Mouse (Mus musculus) layer of hippocampus, adult 2 months (tissue): Measurements from ENCODE around the gene Sfi1. TPM values are rescaled to one million over a fixed set of nuclear protein-coding genes. Genes with fewer than 3 reads are reported as not detected.
"Not testable (repeated sequence)": the region's sequence is repeated elsewhere in the genome, so short reads cannot be mapped to it uniquely, and the experiment has no call there.

Experiments
- DNase-seq, 2 experiments: peaks; one replicate each; pipeline ENCODE4 v3.0.0; 2022; ENCODE audit warnings: low spot score in 2 of 2
- H3K27ac ChIP-seq: fragments of 200-600 bp; 2 replicates; pipeline ENCODE4 v1.8.1; 2022
- H3K4me3 ChIP-seq: fragments of 200-600 bp; 2 replicates; pipeline ENCODE4 v1.8.1; 2022; ENCODE audit warnings: mild to moderate bottlenecking
- total RNA-seq, 2 experiments: library from RNA; stranded (reverse); gene quantifications; 2 replicates each; pipeline ENCODE4 v1.2.3; 2021

Gene Sfi1
- total RNA-seq, 2 experiments from 2014 or later, result 74.8 to 78.6 TPM

DNA sequence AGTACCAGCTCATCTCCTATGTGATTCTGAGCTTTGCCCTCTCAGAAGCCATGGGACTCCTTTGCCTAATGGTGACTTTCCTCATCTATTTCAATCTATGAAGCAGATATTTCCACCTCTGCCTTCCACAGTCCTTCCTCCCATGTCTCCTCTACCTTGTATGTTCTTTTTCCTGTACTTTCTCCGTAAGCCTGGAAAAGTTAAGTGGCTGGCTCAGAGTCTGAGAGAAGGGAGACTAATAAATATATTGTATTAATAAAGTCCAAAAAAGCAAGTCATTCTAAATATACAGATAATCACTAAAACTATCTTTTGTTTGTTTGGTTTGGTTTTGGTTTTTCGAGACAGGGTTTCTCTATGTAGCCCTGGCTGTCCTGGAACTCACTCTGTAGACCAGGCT lies 30.1 kb downstream of the Sfi1 start:
- not testable (repeated sequence) for H3K27ac ChIP-seq, H3K4me3 ChIP-seq, DNase-seq

DNA sequence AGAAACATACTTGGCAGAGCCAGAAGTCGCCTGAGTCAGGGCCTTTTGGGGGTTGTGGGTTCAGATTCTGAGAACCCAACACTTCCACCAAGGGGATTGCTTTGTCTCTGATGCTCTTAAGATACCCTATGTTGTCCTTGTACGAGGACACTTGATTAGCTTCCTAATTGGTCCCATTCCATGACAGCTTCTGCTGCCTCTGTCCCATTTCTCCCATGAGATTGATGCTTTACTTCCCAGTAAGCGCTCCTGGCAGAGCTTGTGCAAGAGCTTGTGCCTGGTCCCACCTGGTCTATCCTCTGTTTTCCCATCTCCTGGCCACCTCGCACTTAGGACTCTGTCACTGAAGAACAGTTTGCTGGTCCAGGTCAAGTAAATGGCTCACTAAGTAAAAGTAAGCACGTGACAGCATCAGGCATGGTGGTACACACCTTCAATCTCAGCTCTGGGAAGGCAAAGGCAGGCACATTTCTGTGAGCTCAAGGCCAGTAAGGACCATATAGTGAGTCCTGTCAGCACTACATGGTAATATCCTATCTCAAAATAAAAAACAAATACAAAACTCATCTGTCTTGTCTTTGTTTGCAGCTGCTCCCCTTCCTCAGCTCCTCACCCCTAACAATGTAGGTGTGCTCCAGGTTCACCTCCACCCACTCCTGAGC lies 30.9 kb downstream of the Sfi1 start:
- H3K4me3 ChIP-seq, H3K27ac ChIP-seq: not testable (repeated sequence)
- DNase-seq, result peak in 1 of 2 experiments; percentile 48

DNA sequence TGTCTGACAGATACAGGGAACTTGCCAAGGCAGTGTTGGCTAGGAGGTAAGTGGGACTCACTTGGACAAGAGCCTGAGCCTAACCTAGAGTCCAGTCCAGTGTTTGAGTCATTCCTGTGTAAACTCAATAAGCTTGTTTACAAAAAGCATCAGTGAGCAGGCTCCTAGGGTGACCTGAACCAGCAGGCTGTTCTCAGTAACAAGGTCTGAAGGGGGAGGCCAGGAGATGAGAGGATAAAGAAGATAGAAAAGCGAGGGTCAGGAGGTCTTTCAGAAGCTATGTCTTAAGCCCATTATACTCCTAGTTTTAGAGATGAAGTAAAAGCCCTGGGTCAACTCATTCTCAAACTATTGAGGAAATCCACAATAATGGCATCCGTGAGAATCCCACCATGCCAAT lies 31.9 kb downstream of the Sfi1 start:
- peak; percentile 42 to 71 for DNase-seq
- H3K27ac ChIP-seq, H3K4me3 ChIP-seq: not testable (repeated sequence)

DNA sequence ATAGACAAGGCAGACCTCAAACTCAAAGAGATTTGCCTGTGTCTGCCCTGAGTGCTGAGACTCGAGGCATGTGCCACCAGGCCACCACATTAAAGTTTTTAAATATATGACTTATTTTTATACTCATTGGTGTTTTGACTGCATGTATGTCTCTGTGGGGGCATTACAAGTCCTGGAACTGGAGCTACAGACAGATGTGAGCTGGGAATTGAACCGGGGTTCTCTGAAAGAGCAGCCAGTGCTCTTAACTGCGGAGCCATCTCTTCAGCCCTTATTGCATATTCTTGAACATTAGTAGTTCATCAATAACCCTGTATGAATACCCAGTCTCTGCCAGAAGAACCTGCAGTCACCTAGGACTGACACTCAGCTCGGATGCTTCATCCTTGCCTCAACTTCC lies 34.5 kb downstream of the Sfi1 start:
- not testable (repeated sequence) for DNase-seq, H3K27ac ChIP-seq, H3K4me3 ChIP-seq

DNA sequence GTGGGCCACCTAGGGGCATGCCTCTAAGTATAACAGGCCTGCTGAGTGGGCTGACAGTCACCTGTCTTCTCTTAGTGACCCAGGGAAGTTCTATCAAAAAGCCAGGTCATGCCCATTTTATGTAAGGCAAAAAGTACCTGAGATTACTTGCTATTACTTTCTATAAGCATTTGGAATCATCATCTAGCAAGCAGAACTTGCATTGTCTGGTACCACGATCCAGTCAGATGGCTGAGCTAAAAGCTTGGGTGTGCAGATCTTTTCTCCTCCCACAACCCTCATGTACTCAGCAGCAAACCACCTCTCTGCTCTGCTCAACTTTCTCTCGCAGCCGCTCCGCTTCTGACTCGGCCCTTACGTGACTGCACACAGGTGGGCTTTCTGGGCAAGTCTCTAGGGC lies 35.3 kb downstream of the Sfi1 start:
- H3K4me3 ChIP-seq, H3K27ac ChIP-seq: not testable (repeated sequence)
- peak; percentile 58 to 78 for DNase-seq

DNA sequence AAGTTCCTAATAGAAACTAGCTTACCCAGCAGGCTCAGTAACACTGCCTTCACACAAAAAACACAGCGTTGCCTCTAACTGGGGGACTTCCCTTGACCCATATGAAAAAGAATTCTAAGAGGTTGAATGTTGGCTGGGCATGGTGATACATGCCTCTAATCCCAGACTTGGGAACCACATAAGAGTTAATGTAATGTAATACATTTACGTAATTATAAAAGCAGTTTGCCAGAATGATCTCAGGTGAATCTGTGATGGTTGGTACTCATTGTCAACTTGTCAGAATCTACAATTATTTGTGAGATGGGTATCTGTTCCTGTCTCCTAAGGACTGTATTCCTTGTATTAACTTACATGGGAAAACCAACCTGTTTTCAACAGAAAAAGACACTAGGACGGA lies 36.3 kb downstream of the Sfi1 start:
- not testable (repeated sequence) for DNase-seq, H3K4me3 ChIP-seq, H3K27ac ChIP-seq

DNA sequence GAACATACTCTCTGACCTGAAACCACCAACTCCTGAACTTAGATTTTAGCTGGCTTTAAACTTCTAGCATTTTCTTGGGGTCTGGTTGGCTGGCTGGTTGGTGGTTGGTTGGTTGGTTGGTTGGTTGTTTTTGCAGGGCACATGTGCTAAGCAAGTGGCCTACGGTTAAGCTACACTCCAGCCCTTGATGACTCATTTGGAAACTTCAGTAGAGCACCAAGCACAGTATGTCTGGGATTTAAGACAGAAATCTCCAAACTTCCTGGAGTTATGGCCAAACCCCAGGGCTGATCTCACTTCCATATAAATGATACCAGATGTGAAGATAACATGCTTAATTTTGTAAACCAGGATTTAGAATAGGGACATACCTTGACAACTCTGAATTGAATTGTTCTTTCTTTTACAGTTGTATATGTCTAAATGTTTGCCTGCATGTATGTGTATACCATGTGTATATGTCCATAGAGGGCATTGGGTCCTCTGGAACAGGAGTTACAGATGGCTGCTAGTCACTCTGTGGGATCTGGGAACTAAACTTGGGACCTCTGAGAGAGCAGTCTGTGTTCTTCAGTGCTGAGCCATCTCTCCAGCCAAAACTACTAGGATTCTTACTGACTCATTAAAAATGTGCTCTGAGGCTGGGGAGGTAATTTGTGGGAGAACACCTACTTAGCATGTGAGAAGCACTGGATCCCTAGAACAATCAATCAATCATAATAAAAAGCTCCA lies 39.4 kb downstream of the Sfi1 start:
- DNase-seq, result peak; percentile 48 to 49
- not testable (repeated sequence) for H3K27ac ChIP-seq, H3K4me3 ChIP-seq

DNA sequence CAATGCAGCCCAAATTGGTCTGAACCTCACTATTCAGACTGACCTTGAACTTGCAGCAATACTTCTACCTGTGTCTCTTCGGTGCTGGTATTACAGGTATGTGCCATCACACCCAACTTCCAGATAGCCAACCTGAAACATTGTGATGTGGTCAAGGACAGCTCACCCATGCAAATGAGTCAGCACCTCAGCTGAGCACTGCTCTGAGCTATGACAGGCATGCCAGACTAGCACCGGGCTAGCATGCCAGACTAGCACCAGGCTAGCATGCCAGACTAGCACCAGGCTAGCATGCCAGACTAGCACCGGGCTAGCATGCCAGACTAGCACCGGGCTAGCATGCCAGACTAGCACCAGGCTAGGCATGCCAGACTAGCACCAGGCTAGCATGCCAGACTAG lies 41.9 kb downstream of the Sfi1 start:
- not testable (repeated sequence) for H3K27ac ChIP-seq, DNase-seq, H3K4me3 ChIP-seq

DNA sequence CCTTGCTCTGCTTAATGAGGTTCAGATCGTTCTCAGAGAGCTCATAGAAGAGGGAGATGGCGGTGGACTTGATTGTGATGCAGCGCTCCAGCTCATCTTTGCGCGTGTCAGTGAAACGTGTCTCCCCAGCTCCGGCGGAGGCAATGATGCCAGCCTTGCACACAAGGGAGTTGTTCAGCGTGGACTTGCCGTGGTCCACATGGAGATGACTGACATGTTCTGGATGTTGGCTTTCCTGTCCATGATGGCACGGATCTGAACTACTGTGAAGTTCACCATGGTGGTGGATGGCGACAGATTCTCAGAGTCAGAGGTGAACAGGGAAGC lies 42.6 kb downstream of the Sfi1 start:
- not testable (repeated sequence) for H3K27ac ChIP-seq, H3K4me3 ChIP-seq, DNase-seq

DNA sequence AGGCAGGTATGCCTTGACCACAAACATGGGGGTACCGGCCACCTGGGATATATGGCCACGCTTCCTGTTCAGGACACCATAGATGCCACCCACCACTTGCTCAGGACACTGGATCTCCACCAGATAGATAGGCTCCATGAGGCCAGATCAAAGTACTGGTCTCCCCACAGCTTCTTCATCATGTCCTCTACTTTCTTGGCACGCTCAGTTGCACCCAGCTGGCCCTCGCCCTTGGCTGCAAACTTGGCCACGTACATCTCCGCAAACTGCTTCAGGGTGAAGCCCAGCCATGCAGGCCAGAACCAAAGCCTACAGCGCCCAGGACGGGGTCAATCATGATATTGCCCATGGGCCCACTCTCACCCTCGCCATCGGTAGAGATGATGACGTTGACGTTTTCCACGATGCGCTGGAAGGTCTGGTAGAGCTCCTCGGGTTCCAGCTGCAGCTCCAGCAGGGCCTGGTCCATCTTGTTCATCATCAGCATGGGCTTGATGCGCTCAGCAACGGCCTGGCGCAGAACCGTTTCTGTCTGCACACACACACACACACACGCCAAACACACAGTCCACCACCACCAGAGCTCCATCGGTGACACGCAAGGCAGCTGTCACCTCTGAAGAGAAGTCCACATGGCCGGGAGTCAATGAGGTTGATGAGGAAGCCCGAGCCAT lies 43.1 kb downstream of the Sfi1 start:
- H3K4me3 ChIP-seq, H3K27ac ChIP-seq: not testable (repeated sequence)
- peak in 1 of 2 experiments; percentile 46 for DNase-seq

DNA sequence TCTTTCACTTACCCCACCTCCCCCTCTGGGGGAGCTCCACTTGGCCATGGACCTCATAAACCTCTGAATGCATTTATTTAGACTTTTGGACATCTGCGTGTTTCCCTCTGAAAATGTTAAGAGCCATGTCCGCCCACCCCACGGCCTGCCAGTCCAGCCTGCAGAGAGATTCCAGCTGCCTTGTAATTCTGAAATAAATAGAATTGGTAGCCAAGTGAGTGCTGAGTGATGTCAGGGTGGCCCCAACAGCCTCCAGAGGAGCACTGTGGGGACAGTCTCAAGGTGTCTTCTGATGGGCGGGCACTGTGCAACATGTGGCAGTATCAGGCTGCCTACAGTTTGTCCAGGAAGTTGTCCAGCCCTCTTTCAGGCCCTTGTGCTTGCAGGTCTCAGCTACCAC lies 43.8 kb downstream of the Sfi1 start:
- H3K27ac ChIP-seq, DNase-seq: not testable (repeated sequence)

DNA sequence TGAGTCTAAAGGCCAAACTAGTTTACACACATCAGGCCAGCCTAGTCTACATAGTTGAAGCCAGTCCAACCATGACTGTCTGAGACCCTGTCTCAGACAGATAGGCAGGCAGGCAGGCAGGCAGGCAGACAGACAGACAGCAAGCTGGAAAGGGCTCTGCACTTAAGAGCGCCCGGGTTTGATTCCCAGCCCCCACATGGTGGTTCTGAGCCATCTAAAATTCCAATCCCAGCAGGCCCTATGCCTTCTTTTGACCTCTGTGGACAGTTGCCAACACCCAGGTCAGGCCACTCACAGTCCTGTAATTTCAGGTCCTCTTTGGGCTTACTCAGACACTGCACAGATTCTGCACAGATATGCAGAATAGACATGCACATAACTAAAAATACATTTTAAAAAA lies 46.5 kb downstream of the Sfi1 start:
- H3K4me3 ChIP-seq, DNase-seq: not testable (repeated sequence)
- H3K27ac ChIP-seq, result peak overlapping the region; percentile 43; the same call in 1 of the 2 replicates

More for the DNA sequence above, 43.8 kb downstream of the Sfi1 start:
- H3K4me3 ChIP-seq, result not testable (repeated sequence)

DNA sequence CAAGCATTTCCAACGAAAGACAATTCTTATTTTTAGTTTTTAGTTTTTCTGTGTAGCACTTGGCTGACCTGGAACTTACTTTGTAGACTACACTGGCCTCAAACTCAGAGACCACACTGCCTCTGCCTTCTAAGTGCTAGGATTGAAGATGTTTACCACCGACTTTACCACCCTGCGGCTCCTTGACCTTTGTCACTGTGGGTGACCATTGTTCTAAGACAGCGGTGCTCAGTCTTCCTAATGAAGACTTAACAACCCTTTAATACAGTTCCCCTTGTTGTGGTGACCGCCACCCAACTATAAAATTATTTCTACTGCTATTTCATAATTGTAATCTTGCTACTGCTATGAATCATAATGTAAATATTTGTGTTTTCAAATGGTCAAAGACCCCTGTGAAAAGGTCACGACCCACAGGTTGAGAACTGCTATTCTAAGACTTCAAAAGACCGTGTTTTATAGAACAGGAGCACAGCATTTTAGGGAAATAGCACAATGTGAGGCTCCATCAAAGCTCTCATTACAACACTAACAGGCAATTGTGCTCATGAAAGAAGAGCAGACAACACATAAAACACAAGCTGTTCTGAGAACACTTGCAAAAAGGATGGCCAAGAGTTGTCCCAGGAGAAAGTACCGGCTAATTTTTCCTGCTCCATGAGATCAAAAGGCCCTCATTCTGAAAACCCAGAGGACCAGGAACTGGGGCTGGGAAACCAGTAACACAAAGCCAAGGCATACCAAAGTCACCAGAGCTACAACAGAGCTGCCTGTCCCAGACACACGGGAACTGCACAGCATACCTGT lies 47.7 kb downstream of the Sfi1 start:
- not testable (repeated sequence) for DNase-seq, H3K4me3 ChIP-seq
- H3K27ac ChIP-seq, result peak overlapping the region; percentile 21

DNA sequence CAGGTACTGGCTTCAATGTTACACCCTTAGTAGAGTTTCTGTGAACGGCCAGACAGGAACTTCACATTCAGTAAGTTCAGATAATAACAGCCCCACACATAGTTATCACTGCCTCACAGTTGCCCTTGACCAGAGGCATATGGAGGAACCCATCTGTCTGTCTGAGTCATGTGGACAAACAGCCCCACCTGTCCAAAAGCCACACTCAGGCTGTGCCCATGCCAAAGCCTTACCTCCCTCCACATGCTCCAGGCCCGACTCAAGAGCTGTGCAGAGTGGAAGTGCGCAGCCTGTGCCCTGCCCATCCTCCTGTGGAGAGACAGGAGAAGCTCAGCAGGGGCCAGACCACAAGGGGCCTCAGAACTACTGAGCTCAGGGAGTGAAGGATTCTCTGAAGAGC lies 49.3 kb downstream of the Sfi1 start:
- not testable (repeated sequence) for H3K4me3 ChIP-seq, DNase-seq, H3K27ac ChIP-seq

DNA sequence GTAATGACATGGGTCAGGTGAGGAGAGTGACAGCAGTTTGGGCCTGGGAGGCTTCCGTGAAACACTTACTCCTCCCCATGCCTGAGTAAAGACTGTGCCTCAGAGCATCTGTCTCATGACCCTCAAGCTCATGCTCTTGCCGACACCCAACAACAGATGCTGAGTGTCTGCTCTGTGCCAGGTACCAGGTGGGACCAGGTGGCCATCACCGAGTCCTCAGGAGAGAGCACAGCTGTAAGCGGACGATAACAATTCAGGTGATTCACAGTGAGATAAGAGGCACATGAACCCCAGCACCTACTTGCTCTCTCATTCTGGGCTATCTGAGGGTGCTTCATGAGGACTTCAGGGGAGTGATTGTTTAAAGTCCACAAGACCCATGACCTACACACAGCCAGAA lies 50.9 kb downstream of the Sfi1 start:
- peak; percentile 71 to 83 for DNase-seq

DNA sequence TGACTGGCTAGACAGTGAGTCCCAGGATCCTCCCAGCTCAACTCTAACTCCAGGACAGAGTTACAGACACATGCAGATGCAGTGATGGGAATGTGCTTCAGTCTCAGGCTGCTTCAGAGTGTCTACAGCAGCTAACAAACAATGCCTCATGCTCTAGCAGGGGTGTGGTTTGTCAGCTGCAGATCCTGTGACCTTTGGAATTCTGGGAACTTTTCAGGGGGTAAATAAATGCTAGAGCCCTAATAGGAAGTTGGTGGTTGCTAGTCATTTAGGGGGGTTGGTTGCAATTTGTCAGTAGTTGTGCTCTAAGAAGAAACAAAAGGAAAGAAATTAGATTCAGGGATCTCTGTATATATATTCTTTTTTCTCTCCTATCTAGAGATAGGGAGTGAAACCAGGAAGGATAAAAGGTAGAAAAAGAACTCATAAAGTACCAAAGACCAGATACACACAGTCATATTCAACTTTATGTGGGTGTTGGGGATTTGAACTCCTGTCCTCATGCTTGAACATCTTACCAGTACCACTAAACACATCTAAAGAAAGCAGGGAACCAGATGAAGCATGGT lies 52.2 kb downstream of the Sfi1 start:
- H3K4me3 ChIP-seq, H3K27ac ChIP-seq, DNase-seq: not testable (repeated sequence)

More for the DNA sequence above, 50.9 kb downstream of the Sfi1 start:
- H3K27ac ChIP-seq, H3K4me3 ChIP-seq: not testable (repeated sequence)

DNA sequence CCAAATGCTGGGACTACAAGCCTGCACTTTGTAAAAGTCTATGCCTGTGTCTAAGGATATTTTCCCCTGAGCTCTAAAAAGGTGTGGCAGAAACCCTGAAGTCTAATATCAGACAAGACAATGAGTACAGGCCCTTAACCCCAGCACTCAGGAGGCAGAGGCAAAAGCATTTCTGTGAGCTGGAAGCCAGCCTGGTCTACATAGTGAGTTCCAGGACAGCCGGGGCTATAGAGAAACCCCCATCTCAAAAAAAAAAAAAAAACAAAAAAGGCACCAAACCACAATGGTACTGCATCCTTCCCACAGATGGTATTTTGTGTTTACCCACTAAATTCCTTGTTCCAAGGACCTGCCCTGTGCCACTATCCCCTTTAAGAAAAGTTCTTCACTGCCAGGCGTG lies 54.9 kb downstream of the Sfi1 start:
- not testable (repeated sequence) for H3K4me3 ChIP-seq, H3K27ac ChIP-seq
- DNase-seq, result peak in 1 of 2 experiments; percentile 43

DNA sequence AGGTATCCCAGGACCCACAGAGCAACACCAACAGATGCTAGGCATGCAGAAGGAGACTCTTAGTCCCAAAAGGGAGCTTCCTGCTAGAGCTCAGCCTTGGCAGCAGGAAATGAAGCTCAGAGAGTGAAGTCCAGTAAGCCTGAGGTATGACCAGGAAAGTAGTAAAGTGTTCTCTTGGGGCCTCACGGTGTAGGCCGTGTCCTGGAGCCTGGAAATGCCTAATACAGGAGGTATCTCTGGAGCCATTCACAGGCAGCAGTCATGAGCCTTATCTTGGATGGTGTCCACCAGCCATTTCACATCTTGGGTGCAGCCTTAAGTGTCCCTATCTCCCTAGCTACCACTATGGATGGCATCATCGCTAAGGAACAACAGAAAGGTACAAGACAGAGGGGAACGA lies 56.0 kb downstream of the Sfi1 start:
- not testable (repeated sequence) for H3K4me3 ChIP-seq, H3K27ac ChIP-seq
- DNase-seq, result peak in 1 of 2 experiments; percentile 55
